Mouse (Mus musculus): Measurements from ENCODE around the gene Pdia5. TPM values are rescaled to one million over a fixed set of nuclear protein-coding genes. Genes with fewer than 3 reads are reported as not detected.

Pdia5 gene
- polyA plus RNA-seq, 1 experiment from 2014 or later = 63.4 TPM

Small RNA genes within 50 kb of the gene (microRNA-seq; reads per million reads assigned to microRNA genes)
- not detected for gene Gm25548

Other genes starting within 250 kb of the Pdia5 start
- 9.5 and 10.7 TPM in 2 replicates for gene Sec22a, start 127.0 kb downstream of the Pdia5 start, polyA plus RNA-seq (2015; fragmentation: Nextera tagmentation; extraction: Ambion mirVana)
- gene Sema5b, start 50.3 kb upstream of the Pdia5 start, polyA plus RNA-seq (2015; fragmentation: Nextera tagmentation; extraction: Ambion mirVana) = 0.13 and 0.21 TPM in 2 replicates